Mouse (Mus musculus): Measurements from ENCODE around the gene Ccpg1os.

Gene Ccpg1os

DNA sequence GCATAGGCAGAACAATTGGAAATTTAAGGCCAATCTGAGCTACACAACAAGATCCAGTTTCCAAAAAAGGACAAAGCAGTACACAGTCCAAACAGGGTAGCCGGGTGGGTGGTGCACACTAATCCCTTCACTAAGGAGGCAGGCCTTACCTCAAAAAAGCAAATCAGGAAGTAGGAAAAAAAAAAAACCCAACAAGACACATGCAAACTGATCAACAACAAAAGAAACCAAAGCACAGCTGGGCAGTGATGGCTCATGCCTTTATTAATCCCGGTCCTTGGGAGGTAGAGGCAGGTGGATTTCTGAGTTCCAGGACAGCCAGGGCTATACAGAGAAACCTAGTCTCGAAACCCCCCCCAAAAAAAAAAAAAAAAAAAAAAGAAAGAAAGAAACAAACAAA lies 2.5 kb upstream of the Ccpg1os start:
- no peak for DNase-seq (ENCODE audit: inconsistent ontology term)

DNA sequence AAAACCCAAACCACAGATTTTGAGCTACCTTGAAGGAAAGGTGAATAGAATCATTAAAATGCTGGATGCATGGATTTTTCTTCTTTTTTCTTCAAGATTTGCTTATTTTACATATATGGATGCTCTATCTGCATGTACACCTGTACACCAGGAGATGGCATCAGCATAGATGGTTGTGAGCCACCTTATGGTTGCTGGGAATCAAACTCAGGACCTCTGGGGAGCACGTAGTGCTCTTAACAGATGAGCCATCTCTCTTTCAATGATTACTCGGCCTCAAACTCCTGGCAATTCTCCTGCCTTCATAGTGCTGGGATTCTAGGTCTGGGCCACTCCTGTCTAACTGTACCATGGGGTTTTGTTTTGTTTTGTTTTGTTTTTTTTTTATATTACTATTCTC lies 2.1 kb downstream of the Ccpg1os start:
- no peak for DNase-seq (ENCODE audit: inconsistent ontology term)

GRCm38 (mm10) chr9:72975242-72975641 lies 9.9 kb downstream of the Ccpg1os start:
- DNase-seq (ENCODE audit: inconsistent ontology term), result peak; percentile 20

DNA sequence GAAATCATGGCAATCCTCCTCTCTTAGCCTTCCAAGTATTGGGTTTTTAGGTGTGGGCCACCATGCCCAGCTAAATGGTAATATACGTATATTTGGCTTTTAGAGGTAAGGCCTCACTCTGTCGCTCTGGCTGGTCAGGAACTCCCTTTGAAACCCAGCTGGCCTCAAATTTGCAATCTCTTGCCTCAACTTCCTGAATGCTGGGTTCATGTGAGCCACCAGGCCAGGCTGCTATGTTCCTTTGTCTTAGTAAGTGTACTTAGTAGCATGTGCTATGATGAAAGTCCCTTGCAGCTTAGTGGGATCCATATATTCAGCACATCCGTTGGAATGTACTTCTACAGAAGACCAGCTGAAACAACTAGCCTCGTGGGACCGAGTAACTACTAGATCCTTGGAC lies 10.4 kb downstream of the Ccpg1os start:
- no peak for DNase-seq (ENCODE audit: inconsistent ontology term)

GRCm38 (mm10) chr9:72972984-72973383 lies 12.2 kb downstream of the Ccpg1os start:
- no peak for DNase-seq (ENCODE audit: inconsistent ontology term)

GRCm38 (mm10) chr9:72972435-72972834 lies 12.7 kb downstream of the Ccpg1os start:
- DNase-seq (ENCODE audit: inconsistent ontology term), result no peak

GRCm38 (mm10) chr9:72969874-72970273 lies 15.3 kb downstream of the Ccpg1os start:
- DNase-seq (ENCODE audit: inconsistent ontology term), result no peak

DNA sequence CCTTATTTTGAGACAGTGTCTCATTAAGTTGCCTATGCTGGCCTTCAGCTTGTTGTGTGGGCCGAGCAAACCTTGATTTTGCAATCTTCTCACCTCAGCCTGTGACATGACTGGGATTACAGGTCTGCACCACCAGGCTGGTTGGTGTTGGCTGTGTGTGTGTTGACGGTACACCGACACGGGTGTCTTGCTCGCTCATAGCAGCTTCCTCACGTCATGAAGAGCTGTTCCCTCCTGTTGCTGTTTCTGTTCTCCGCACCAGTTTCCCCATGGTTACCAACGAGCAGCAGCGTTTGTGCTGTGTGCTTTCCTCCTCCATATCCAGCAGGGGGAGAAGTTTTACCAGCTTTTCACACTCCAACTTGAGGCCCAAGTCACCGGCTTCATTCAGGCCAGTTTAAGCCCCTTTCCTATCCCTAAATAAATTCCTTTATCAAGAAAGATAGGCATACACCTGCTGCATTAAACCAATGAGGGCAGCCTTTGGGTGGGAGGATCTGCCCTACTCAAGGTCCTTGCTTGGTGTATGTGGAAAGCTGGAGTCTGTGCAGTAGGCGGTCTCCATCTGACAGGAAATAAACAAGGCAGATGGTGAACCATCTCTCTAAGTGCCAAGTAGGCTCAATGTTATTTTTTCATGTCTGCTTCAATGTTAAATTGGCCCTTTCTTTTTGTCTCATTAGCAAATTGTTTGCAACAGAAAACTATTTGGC lies 16.7 kb downstream of the Ccpg1os start:
- DNase-seq (ENCODE audit: inconsistent ontology term), result peak; percentile 69

- no peak for DNase-seq (ENCODE audit: inconsistent ontology term)
Measured at GRCm38 (mm10) chr9:72961959-72962358, 23.2 kb downstream of the Ccpg1os start.

GRCm38 (mm10) chr9:72961346-72961745 lies 23.8 kb downstream of the Ccpg1os start:
- no peak for DNase-seq (ENCODE audit: inconsistent ontology term)

GRCm38 (mm10) chr9:72958521-72959450 lies 26.4 kb downstream of the Ccpg1os start, which contains the start of the genes Dyx1c1 and Gm44503:
Dyx1c1 (plus strand) TSS chr9:72958785.
Gm44503 (plus strand) TSS chr9:72958852.
- peak; percentile 74 for DNase-seq (ENCODE audit: inconsistent ontology term)

- DNase-seq (ENCODE audit: inconsistent ontology term), result no peak
Measured at GRCm38 (mm10) chr9:72955546-72955945, 29.6 kb downstream of the Ccpg1os start.

DNA sequence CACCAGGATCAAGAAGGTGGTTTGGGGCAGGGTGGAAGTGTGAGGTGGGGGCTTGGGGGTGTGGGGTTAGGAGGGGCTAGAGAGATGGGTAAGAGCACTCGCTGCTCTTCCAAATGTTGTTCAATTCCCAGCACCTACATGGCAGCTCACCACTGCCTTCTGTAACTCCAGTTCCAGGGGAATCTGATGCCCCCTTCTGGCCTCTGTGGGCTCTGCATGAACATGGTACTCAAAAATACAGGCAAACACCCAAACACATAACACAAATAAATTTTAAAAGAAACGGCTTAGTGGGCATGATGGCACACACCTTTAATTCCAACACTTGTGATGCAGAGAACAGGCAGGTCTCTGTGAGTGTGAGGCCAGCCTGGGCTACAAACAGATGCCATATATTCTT lies 30.4 kb downstream of the Ccpg1os start:
- DNase-seq (ENCODE audit: inconsistent ontology term), result no peak

GRCm38 (mm10) chr9:72949572-72949971 lies 35.6 kb downstream of the Ccpg1os start:
- no peak for DNase-seq (ENCODE audit: inconsistent ontology term)

DNA sequence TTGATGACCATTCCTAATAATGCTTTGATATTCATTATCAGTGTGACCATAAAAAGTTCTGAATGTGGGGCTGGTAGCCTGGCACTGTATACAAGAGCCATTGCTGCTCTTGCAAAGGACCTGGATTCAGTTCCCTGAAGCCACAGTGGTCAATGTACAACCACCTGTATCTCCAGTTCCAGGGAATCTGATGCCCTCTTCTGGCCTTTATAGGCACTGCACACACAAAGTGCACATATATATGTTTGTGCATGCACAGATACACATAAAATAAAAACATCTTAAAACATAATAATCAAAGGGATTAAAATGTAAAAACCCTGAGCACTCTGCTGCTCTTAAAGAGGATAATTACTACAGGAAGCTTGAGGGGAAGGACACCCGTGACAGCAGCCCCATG lies 38.2 kb downstream of the Ccpg1os start:
- DNase-seq (ENCODE audit: inconsistent ontology term), result no peak

DNA sequence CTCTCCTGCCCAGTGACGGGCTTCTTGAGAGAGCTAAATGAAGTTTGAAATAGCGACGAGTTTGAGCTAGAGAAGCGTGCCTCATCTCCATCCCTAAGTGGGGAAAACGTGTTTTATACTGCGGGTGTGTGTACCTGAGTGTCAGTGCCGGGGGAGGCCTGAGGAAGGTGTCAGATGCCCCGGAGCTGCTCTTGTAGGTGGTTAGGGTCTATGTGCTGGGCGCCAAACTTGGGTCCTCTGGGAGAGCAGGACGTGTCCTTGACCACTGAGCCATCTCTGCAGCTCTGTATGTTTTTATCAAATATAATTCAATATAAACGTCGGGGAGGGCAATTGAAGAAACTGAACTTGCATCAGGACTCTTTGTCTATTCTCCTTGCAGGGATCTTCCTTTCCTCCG lies 40.9 kb downstream of the Ccpg1os start:
- no peak for DNase-seq (ENCODE audit: inconsistent ontology term)

GRCm38 (mm10) chr9:72943424-72943823 lies 41.8 kb downstream of the Ccpg1os start:
- DNase-seq (ENCODE audit: inconsistent ontology term), result no peak

- no peak for DNase-seq (ENCODE audit: inconsistent ontology term)
Measured at GRCm38 (mm10) chr9:72936301-72936700, 48.9 kb downstream of the Ccpg1os start.

DNA sequence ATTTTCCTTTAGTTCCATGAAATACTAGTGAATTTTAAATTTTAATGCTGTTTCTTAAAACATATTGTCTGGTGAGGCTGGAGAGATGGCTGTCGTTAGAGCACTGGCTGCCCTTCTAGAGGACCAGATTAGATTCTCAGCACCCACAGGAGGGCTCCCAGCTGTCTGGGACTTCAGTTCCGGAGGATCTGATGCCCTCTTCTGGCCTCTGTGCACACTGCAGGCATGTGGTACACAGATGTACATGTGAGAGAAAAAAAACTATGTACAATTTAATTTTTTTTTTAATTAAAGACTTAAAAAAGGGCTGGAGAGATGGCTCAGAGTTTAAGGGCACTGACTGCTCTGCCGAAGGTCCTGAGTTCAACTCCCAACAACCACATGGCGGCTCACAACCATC lies 49.9 kb downstream of the Ccpg1os start:
- no peak for DNase-seq (ENCODE audit: inconsistent ontology term)

- no peak for DNase-seq (ENCODE audit: inconsistent ontology term)
Measured at GRCm38 (mm10) chr9:72931166-72931790, 53.9 kb downstream of the Ccpg1os start.

All from Muller cell, postnatal 12 days (primary cell).